Mouse (Mus musculus): ENCODE data around the gene Npy5r. TPM values are rescaled to one million over a fixed set of nuclear protein-coding genes. Genes with fewer than 3 reads are reported as not detected.

Gene Npy5r
- not detected in 2 replicates for polyA plus RNA-seq (2012; rRNA removed)

GRCm38 (mm10) chr8:66687511-66688329 is at the start of gene Npy5r:
Npy5r (minus strand) TSS chr8:66688128.

GRCm38 (mm10) chr8:66696970-66697843 is 9.3 kb upstream of the Npy5r start, which contains the start of gene Npy1r:
Npy1r (plus strand) TSS chr8:66697192.

Other genes with a start within 250 kb of the Npy5r start
- 2.1 TPM in 2 replicates for gene Tma16, start 201.6 kb downstream of the Npy5r start, polyA plus RNA-seq (2012; rRNA removed)
- gene Tktl2, start 176.4 kb downstream of the Npy5r start, polyA plus RNA-seq (2012; rRNA removed): 0.02 and 0.11 TPM in 2 replicates
- gene Npy1r, start 9.1 kb upstream of the Npy5r start, polyA plus RNA-seq (2012; rRNA removed): 1.4 and 2.3 TPM in 2 replicates
- gene Naf1, start 172.1 kb upstream of the Npy5r start, polyA plus RNA-seq (2012; rRNA removed): 10.0 and 17.7 TPM in 2 replicates